Mouse (Mus musculus) cerebellum, adult 2 months (tissue): ENCODE data around the gene Gltp.

Experiments
- CTCF ChIP-seq: fragments of 200-500 bp; IDR thresholded peaks from 2 replicates; pipeline ENCODE4 v1.5.1; 2011; ENCODE audit warnings: low read depth, mild to moderate bottlenecking, control low read depth, low read length, moderate library complexity, borderline replicate concordance; ENCODE audit not compliant: insufficient read depth
- POLR2A ChIP-seq: fragments of 200-500 bp; IDR thresholded peaks from 2 replicates; pipeline ENCODE4 v1.6.1; 2011; ENCODE audit warnings: low read length, control low read depth, borderline replicate concordance; ENCODE audit not compliant: insufficient read depth

DNA sequence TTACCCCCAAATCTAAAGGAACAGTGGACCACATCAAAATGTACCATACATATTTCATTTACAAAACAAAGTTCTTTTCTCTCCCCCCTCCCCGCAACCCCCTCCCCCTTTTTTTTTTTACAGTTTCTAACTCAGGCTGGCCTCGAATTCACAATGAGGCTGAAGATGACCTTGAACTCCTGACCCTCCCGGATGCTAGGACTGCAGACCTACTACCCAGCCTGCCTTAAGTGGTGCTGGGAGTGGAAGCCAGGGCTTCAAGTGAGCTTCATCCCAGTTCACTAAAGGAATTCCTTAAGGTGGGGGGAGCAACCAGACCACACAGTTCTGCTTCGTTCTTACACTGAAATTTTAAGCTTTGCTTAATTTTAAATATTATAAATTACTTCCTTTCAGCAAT lies 26.6 kb downstream of the Gltp start:
- no peak for TF ChIP-seq CTCF
- TF ChIP-seq POLR2A = no peak
